Mouse (Mus musculus) embryo, embryonic 10.5 days (tissue): Measurements from ENCODE around the gene Stambpl1.
"Not testable (repeated sequence)": the region's sequence is repeated elsewhere in the genome, so short reads cannot be mapped to it uniquely, and the experiment has no call there.

Experiments
- DNase-seq: peaks from one replicate; pipeline ENCODE4 v3.0.0-alpha.2; 2015; ENCODE audit warnings: low spot score

Gene Stambpl1

GRCm38 (mm10) chr19:34198901-34199300, 6.9 kb downstream of the Stambpl1 start:
- DNase-seq = no peak

- peak; percentile 40 for DNase-seq
Measured at GRCm38 (mm10) chr19:34199488-34199887, 7.5 kb downstream of the Stambpl1 start.

- no peak for DNase-seq
Measured at GRCm38 (mm10) chr19:34202668-34203067, 10.6 kb downstream of the Stambpl1 start.

GRCm38 (mm10) chr19:34206128-34206527, 14.1 kb downstream of the Stambpl1 start:
- not testable (repeated sequence) for DNase-seq

GRCm38 (mm10) chr19:34206760-34207440, 14.9 kb downstream of the Stambpl1 start:
- no peak for DNase-seq

- no peak for DNase-seq
Measured at GRCm38 (mm10) chr19:34209031-34209430, 17.0 kb downstream of the Stambpl1 start.

GRCm38 (mm10) chr19:34209930-34210581, 18.0 kb downstream of the Stambpl1 start:
- DNase-seq = no peak

- DNase-seq = no peak
Measured at GRCm38 (mm10) chr19:34210841-34211240, 18.8 kb downstream of the Stambpl1 start.

- DNase-seq = no peak
Measured at GRCm38 (mm10) chr19:34212489-34213250, 20.6 kb downstream of the Stambpl1 start.

- DNase-seq = no peak
Measured at GRCm38 (mm10) chr19:34213251-34213645, 21.2 kb downstream of the Stambpl1 start.

- DNase-seq = no peak
Measured at GRCm38 (mm10) chr19:34214136-34214535, 22.1 kb downstream of the Stambpl1 start.

GRCm38 (mm10) chr19:34216956-34217355, 24.9 kb downstream of the Stambpl1 start:
- DNase-seq = no peak

GRCm38 (mm10) chr19:34217761-34218160, 25.7 kb downstream of the Stambpl1 start:
- DNase-seq = no peak

GRCm38 (mm10) chr19:34219260-34219968, 27.4 kb downstream of the Stambpl1 start:
- no peak for DNase-seq

- no peak for DNase-seq
Measured at GRCm38 (mm10) chr19:34220732-34221380, 28.8 kb downstream of the Stambpl1 start.

- DNase-seq = no peak
Measured at GRCm38 (mm10) chr19:34222805-34223204, 30.8 kb downstream of the Stambpl1 start.

- no peak for DNase-seq
Measured at GRCm38 (mm10) chr19:34231596-34231995, 39.6 kb downstream of the Stambpl1 start.

GRCm38 (mm10) chr19:34232326-34232725, 40.3 kb downstream of the Stambpl1 start:
- DNase-seq = peak; percentile 14

GRCm38 (mm10) chr19:34233944-34234343, 41.9 kb downstream of the Stambpl1 start:
- no peak for DNase-seq

GRCm38 (mm10) chr19:34236049-34236448, 44.0 kb downstream of the Stambpl1 start:
- DNase-seq = no peak

GRCm38 (mm10) chr19:34237746-34238145, 45.7 kb downstream of the Stambpl1 start:
- DNase-seq = no peak
